Mouse (Mus musculus): ENCODE data around the gene Otop2.

- no peak for TF ChIP-seq CTCF (IDR thresholded peaks at IDR 0.05; ENCODE audit: low read depth)
- TF ChIP-seq EP300 (IDR thresholded peaks at IDR 0.05; ENCODE audit: low read depth) = no peak
Measured at GRCm38 (mm10) chr11:115267061-115267883, 39.7 kb upstream of the Otop2 start, which contains the start of gene Grin2c.
